Mouse (Mus musculus) layer of hippocampus, postnatal 14 days (tissue): Measurements from ENCODE around the gene Trpm3. TPM values are rescaled to one million over a fixed set of nuclear protein-coding genes. Genes with fewer than 3 reads are reported as not detected.
"Not testable (repeated sequence)": the region's sequence is repeated elsewhere in the genome, so short reads cannot be mapped to it uniquely, and the experiment has no call there.

Experiments used
- DNase-seq, 2 experiments: peaks; one replicate each; pipeline ENCODE4 v3.0.0; 2021 to 2022; ENCODE audit warnings: low spot score in 2 of 2, mixed read lengths in 1 of 2
- microRNA-seq, 2 experiments: library from miRNA; unstranded; fragments of <30 nt; microRNA quantifications; one replicate each; pipeline ENCODE4 v1.2.0; 2021
- total RNA-seq, 2 experiments: library from RNA; stranded (reverse); gene quantifications; 2 replicates each; pipeline ENCODE4 v1.2.3; 2021

Gene Trpm3
- total RNA-seq, 2 experiments from 2014 or later: 46.7 to 79.9 TPM

- DNase-seq: no peak
Measured at GRCm38 (mm10) chr19:23023316-23023960, 884.6 kb downstream of the Trpm3 start.

- DNase-seq: no peak
Measured at GRCm38 (mm10) chr19:23024821-23025220, 886.0 kb downstream of the Trpm3 start.

- no peak for DNase-seq
Measured at GRCm38 (mm10) chr19:23026427-23026826, 887.6 kb downstream of the Trpm3 start.

GRCm38 (mm10) chr19:23028283-23028682 lies 889.4 kb downstream of the Trpm3 start:
- no peak for DNase-seq

DNA sequence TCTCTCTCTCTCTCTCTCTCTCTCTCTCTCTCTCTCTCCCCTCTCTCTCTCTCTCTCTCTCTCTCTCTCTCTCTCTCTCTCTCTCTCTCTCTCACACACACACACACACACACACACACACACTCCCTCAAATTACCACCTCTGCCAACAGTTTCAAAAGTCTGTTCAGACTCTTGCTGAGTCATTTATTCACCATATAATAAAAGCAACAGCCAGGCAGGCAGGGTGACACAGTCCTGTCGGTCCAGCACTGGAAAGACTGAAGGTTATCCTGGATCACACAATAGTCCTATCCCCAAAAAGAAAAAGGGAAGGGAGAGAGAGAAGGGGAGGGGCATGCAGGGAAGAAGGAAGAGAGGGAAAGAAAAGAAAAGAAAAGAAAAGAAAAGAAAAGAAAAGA lies 894.5 kb downstream of the Trpm3 start:
- DNase-seq: not testable (repeated sequence)

DNA sequence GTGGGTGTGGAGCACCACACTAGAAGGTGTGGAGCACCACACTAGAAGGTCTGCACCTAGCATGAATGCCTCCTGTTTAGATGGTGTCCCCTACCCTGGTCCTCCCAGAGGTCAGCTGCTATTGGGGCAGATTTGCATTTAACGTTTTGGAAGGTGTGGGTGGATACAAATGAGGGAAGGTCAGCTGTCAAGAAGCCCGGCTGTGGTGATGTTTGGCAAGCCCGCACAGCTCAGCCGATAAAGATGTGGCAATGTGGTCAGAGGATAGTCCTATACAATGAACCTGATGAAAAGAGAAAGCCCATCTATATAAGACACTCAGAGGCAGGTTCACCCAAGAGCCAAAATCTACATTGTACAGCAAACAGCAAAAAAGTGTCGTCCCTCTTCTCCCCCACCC lies 895.3 kb downstream of the Trpm3 start:
- DNase-seq: no peak

DNA sequence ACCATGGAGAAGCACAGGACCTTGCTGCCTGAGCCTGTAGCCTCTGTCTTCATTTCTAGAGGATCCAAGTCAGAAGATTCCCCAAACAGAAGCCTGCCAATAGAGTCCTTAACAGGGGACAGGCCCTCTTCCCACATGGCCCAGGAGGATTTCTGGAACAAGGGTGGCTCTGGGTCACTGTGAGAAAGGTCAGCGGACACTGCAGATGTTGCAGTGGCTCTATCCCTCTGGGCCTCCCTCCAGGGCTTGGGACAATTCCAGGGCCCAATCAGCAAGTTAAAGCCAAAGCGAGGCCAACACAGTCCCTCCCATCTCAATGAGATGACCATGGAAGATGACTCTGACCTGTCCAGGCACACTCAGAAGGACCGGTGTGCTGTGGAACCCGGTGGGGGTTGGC lies 896.1 kb downstream of the Trpm3 start:
- DNase-seq: no peak

DNA sequence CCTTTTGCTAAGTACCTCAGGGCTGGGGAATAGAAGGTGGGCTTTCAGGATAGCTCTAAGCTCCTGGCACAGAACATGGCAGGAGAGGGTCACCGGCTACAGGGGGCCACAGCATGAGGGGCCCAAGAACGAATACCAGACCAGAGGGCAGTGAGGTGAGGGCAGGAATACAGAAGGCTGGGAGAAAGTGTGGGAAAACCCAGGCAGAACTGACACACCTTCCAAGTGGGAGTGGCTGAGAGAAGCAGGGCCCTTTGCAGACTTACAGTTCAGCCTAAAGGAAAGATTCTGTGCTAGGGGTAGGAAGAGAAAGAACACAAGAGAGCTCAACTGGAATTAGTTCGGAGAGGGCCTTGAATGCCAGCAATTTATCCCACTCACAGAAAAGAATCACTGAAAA lies 896.9 kb downstream of the Trpm3 start:
- no peak for DNase-seq

DNA sequence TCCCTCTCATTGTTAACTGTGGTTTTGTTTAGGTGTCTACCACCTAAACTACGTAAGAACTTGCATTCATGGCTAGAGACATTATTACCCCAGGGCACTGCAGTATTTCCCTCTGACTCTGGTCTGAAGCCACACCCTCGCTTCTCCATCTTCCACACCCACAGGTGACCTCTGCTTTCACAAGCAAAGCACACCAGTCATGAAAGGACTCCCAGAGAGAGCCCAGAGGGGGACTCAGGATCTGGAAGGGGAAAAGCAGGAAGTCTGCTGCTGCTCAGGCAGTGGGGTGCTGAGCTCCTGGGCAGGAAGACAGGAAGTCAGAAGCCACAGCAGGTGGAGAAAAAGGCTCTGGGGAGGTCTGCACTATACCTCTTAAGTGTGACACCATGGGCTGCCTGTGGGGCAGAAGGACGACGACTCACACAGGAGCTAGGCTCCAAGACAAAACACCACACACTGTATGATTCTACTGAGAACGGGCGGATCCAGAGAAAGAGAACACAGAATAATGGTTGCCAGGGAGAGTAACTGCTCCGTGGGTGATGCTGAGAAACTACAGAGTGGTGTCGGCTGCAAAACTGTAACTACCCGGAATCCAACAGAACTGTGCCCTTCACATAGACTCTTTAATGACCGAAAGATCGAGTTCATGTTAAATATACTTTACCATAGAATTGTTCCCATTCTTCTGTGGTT lies 898.1 kb downstream of the Trpm3 start:
- peak; percentile 26 to 50 for DNase-seq

DNA sequence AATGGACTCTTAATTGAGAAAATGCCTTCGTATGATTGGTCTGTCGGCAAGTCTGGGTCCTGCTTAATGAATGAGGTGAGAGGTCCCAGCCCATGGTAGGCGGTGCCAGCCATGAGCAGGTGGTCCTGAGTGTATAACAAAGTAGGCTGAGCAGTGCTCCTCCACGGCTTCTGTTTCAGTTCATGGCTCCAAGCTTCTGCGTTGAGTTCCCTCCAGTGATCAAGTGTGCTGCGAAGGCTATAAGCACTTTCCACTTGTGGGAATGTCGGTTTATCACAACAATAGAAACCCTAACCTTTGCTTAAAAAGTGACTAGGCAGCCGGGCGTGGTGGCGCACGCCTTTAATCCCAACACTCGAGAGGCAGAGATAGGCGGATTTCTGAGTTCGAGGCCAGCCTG lies 898.7 kb downstream of the Trpm3 start:
- no peak for DNase-seq

DNA sequence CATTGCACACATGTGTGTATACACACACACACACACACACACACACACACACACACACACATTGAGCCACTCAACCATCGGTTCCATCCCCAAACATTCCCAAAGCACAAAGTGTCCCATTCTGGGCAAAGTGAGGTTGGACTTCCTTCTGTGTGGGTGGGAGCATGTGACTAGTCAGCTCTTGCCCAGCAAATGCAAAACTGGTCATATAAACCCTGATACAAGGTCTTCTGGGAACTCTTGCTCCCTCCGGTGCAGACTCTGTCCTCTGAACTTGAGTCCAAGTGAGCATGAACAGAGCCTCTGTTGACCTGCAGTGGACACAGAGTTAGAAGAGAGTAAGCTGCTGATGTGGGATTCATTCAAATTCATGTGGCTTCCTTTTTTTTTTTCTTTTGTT lies 899.5 kb downstream of the Trpm3 start:
- DNase-seq: no peak

- no peak for DNase-seq
Measured at GRCm38 (mm10) chr19:23041483-23042167, 902.8 kb downstream of the Trpm3 start.

DNA sequence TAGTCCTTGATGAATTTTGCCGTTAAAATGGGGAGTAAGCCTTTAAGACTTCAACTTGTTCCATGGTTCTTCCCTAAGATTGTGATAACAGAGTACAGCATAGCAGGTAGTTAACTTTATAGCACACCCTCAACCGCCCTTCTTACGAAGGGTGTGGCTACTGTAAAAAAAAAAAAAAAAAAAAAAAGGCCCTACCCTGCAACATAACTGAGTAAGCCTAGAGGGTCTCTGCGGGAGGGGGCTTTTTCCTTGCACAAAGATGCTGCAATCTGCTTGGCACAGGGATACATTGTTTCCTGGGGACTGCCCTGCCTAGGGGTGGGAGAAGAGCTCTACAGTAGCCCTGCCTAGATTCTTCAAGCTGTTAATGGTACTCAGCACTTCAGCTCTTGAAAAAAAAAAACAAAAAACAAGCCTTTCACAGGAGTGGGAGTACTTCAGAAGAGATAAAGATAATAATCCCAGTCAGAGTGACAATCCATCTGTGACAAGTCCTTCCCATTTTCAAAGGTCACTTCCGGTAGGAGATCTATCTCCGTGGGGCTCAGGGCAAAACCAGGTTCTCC lies 903.4 kb downstream of the Trpm3 start:
- DNase-seq: no peak

GRCm38 (mm10) chr19:23043699-23044098 lies 904.9 kb downstream of the Trpm3 start:
- DNase-seq: no peak

Small RNA genes lying within 50 kb of the gene (microRNA-seq; reads per million reads assigned to microRNA genes)
- gene Mir204: 798 to 2,186 reads per million in 2 experiments
